Mouse (Mus musculus): ENCODE measurements at regions not wholly inside any gene's neighbourhood (a gene's known extent, or its start where the extent isn't known, plus 50 kb on each side); places are given as distances from the start of the nearest gene placed in this dataset.
A peak's percentile ranks its signal among the peaks of the same experiment; 100 is the strongest.

GRCm38 (mm10) chr2:61221157-61221556 lies 258.2 kb upstream of the Rbms1 start:
- no peak for DNase-seq

DNA sequence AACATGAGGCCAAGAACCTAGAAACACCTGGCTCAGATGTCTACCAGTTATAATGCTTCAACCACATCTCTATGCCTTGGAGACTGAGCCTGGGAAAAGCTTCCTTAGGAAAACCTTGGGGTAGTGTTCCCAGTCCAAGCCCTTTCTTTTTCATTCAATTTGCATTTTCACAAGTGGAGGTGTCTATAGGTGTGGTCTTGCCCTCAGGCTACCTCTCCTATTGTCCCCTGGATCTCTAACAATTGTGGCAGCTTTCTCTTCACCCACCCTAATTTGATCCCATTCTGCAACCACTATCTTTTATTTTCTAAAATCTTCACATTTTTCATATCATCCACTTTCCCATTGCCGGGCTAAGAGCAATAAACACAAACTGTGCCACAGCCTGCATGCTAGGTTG lies 251.0 kb upstream of the Rbms1 start:
- DNase-seq, result no peak

- DNase-seq, result no peak
These were observed 238.4 kb upstream of the Rbms1 start for GRCm38 (mm10) chr2:61201387-61201786.

DNA sequence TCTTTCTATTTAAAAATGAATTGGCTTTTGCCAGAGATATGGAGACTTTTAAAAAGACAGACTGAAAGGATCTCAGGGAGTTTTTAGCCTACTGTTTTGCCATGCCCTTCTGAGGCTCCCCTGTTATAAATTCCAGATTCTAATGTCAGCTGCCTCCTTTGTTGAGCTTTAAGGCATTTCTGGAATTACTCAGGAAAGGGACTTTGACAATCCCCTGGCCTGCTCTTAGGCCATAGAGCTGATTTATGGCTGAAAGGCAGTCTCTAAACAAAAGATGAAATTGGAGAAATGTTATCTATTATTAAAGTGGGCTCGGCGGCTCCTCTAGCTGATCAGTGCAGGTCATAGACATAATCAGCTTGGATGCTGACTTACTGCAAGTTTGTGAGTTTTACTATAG lies 231.0 kb upstream of the Rbms1 start:
- DNase-seq, result peak in 1 of 2 experiments; percentile 8

- peak in 1 of 2 experiments; percentile 23 for DNase-seq
These were observed 219.5 kb upstream of the Rbms1 start for GRCm38 (mm10) chr2:61182424-61182979.

DNA sequence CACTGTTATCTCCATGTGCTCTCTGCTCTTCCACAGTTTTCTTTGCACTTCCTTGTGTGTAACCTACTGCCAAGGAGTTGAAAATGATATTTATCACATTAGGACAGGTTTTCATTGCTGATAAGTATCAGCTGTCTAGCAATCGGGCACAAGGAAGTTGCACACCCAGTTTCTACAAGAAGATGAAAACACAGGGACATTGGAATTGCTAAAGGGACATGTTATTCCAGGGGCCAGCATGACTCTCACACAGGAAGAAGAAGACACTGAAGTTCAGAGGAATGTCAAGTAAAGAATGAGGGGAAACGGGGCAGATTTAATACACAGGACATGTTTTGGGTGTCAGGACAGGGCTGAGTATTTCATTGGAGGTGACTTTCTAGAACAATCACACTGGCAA lies 214.8 kb upstream of the Rbms1 start:
- no peak for DNase-seq

GRCm38 (mm10) chr2:61176807-61177206 lies 213.8 kb upstream of the Rbms1 start:
- DNase-seq, result peak in 1 of 2 experiments; percentile 25

DNA sequence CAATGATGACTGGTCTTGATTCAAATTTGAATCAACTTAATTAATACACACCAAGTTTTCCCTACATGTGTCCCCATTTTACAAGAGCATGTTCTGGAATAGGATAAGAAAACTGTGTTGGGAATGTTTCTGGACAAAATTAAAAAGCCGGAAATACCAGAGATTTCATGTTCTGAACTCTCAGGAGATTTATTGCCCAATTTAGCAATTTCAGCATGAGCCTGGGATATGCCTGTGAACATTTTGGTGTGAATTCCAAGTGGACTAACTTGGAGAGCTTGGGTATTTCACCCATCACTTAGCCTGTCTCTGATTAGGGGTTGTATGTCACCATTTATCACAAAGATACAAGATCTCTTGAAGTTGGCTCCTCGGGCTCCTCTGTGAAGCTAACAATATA lies 210.6 kb upstream of the Rbms1 start:
- no peak for DNase-seq

- DNase-seq, result no peak
These were observed 198.3 kb upstream of the Rbms1 start for GRCm38 (mm10) chr2:61161336-61161735.

DNA sequence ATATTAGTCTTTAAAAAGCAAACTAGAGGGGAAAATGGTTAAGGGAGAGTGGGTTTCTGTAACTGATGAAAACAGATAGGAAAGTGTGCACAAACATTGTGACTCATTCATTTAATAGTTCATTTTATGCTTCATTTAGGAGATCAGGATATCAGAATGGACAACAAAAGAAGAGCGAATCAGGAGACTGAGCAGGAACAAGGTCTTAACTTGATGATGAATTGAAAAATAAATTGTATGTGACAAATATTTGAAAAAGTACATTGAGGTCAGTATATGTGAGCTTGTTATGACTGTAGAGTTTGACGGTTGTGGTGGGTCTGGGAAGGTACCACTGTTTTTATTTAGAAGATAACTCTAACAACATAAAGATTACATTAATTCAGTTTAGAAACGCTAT lies 196.8 kb upstream of the Rbms1 start:
- no peak for DNase-seq

- peak; percentile 54 to 71 for DNase-seq
These were observed 176.1 kb upstream of the Rbms1 start for GRCm38 (mm10) chr2:61138998-61139631.

DNA sequence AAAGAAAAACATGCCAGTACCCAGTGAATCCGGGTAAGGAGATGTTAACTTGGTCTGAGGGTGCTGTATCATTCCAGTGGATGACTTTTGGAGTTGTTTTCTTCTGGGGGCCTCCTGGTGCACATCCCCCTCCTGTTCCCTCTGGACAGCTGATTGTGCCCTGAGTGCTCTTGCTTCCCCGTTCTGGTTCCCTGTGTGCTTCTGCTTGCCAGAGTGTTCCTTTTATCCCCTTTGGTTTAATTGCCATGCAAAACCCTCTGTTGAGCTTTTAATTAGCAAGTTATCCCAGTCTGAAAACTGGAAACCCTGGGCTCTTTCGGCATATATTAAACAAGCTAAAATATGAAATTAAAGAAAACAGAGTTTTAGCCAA lies 175.6 kb upstream of the Rbms1 start:
- peak; percentile 16 to 36 for DNase-seq

DNA sequence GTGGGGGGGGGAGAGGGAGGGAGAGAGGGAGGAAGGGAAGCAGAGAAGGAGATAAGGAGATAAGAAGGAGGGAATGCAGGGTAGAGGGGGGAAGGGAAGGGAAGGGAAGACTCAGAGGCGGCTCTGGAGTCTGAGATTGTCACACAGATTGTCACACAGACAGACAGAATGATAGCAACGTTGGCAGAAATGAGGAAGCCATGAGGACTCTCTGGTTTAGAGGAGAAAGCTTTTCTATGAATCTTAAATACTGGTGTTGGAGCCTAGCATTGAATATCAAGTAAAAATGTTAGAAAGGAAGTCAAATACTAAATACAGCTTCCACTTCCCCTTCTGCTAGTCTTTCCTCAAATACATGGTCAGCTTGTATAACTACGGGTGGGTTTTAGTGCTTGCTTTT lies 174.4 kb upstream of the Rbms1 start:
- no peak for DNase-seq

DNA sequence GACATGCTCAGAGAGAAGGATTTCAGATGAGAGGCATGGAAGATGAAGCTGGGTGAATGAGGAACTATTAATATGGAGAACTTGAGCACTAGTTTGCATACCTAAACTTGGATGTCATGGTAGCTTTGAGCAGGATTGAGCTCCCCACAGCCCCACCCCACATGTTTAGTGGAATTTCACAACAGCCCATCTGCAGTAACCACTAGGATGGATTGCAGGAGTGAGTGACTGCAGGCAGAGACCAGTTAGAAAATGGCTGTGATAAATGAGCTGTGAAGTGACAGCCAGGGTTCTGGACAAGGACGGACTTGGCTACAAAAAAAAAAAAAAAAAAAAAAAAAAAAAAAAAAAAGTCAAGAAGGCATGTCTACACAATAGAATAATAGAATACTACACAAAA lies 173.9 kb upstream of the Rbms1 start:
- DNase-seq, result no peak

- no peak for DNase-seq
These were observed 160.2 kb upstream of the Rbms1 start for GRCm38 (mm10) chr2:61123046-61123806.

DNA sequence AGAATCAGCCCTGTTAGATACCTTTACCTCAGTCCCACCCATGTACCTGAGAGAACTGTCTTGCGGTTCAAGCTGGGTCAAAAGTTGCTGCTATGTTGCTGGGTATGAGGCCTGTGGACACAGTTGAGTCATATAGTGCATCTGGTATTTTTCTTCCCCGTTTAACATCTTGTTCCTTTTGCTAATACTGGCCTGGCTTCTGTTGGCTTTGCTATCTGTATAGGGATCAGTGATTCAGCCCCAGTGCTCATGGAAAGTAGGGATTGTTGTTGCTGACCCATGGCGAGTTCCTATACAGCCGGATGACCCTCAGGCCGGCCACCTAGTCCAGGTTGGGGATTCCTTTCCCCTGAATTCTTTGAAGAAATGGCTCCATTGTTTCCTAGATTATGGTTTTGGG lies 158.3 kb upstream of the Rbms1 start:
- DNase-seq, result no peak

DNA sequence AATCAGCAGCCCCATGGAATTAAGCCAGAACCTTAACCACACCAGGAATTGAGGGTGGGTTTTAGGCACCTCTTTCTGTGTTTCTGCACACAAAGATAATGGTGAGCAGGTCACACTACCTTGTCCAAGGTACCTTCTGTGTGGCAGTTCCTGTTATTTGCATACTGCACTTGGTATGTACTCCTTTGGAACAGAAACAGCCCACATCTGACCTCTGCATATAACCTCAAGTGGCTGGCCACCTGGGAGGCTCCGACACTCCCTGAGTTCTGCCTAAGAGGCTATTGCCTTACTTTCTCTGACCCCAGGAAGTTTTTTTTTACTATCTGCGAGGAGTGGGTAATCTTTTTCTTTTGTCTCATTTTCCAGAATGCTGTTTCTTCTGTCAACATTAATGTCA lies 151.6 kb upstream of the Rbms1 start:
- no peak for DNase-seq

DNA sequence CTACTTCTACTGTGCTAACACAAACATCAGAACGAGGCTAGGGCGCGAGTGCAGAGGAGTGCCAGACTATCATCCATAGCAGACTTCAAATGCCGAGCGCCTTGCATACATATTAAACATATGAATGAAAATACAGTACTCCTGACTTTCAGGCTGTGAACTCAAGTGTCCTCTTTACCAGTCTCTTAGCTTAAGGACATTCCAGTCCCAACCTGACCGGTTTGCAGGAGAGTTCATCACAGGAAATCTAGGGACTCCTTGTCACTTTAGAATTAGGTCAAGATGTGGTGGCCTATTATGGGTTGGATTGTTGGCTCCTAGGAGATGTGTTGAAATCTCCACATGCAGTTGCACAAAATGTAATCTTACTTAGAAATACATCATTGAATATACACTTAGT lies 150.9 kb upstream of the Rbms1 start:
- no peak for DNase-seq

DNA sequence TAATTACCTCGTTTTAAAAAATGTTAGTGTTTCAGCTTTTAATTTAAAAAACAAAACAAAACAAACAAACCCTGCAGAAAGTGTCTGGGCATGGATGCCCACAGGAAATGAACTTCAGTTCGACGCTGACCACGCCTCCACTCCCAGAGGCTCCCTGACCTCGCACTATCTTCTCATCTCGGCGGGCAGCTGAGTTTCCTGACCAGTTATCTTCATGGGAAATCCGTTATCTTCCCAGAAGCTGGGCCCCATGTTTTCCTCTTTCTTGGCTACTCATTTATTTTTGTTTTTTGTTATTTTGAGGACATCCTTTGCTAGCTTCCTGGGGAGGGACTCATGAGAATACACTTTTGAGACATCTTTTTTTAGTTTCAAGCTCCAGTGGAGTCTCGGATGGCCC lies 147.6 kb upstream of the Rbms1 start:
- peak; percentile 34 to 52 for DNase-seq

DNA sequence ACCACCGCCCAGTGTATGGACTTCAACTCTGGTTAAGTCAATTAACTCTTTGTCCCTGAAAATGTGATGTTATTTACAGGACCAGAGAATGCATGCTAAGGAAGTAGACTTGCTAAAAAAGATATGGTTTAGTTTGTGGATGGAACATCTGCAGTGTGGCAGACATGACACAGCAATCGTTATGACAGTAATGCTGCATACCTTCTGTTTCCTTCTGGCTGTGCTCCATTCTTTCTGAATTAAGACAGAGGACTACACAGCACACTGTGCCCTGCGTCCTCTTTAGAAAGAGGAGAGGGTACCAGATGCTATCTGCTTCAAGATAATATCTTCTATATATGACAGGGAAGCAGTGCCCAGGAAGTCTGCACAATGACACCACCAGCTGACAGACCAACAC lies 146.6 kb upstream of the Rbms1 start:
- no peak for DNase-seq

GRCm38 (mm10) chr2:61105169-61105568 lies 142.2 kb upstream of the Rbms1 start:
- DNase-seq, result no peak

- peak; percentile 55 to 62 for DNase-seq
These were observed 137.9 kb upstream of the Rbms1 start for GRCm38 (mm10) chr2:61100854-61101253.

- DNase-seq, result no peak
These were observed 125.5 kb upstream of the Rbms1 start for GRCm38 (mm10) chr2:61088501-61088900.

- DNase-seq, result no peak
These were observed 121.8 kb upstream of the Rbms1 start for GRCm38 (mm10) chr2:61084835-61085234.
